Mouse (Mus musculus): Measurements from ENCODE around the gene Olfr10.
"Not testable (repeated sequence)": the region's sequence is repeated elsewhere in the genome, so short reads cannot be mapped to it uniquely, and the experiment has no call there.

Gene Olfr10

GRCm38 (mm10) chr11:49304441-49304840, at the start of gene Olfr10:
Olfr10 (plus strand) TSS chr11:49304741.
- DNase-seq = no peak

GRCm38 (mm10) chr11:49259296-49259695, 45.2 kb upstream of the Olfr10 start:
- no peak for DNase-seq

DNA sequence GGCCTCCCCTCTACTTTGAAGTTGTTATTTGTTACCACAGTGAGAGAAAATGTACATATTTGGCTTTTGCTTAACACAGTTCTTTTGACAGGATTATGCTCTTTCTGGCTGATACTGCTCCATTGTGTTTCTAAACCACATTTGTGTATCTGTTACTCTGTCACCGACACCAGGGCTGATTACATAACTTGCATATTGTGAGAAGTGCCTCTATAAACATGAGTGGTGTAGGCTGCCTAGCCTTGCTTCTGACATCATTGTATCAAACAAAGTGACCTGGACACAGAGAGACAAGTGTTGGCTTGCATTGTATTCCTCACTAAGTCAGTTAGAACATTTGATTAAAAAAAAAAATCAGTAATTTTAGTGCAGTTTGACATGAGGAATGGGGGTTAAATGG, 44.7 kb upstream of the Olfr10 start:
- no peak for DNase-seq

DNA sequence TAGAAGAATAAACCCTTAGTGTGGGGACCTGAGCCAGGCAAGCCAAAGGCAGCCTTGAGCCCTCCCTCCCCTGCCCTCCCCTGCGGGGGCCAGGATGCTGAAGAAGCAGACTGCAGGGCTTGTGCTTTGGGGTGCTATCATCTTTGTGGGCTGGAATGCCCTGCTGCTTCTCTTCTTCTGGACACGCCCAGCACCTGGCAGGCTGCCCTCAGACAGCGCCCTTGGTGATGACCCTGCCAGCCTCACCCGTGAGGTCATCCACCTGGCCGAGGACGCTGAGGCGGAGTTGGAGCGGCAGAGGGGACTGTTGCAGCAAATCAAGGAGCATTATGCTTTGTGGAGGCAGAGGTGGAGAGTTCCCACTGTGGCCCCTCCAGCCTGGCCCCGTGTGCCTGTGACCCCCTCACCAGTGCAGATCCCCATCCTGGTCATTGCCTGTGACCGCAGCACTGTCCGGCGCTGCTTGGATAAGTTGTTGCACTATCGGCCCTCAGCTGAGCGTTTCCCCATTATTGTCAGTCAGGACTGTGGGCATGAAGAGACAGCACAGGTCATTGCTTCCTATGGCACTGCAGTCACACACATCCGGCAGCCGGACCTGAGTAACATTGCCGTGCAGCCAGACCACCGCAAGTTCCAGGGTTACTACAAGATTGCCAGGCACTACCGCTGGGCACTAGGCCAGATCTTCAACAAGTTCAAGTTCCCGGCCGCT, 43.8 kb upstream of the Olfr10 start:
- DNase-seq = no peak

DNA sequence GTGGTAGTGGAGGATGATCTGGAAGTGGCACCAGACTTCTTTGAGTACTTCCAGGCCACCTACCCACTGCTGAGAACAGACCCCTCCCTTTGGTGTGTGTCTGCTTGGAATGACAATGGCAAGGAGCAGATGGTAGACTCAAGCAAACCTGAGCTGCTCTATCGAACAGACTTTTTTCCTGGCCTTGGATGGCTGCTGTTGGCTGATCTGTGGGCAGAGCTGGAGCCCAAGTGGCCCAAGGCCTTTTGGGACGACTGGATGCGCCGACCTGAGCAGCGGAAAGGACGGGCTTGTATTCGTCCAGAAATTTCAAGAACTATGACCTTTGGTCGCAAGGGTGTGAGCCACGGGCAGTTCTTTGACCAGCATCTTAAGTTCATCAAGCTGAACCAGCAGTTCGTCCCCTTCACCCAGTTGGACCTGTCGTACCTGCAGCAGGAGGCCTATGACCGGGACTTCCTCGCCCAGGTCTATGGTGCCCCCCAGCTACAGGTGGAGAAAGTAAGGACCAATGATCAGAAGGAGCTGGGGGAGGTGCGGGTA, 43.2 kb upstream of the Olfr10 start:
- no peak for DNase-seq

GRCm38 (mm10) chr11:49262286-49262685, 42.3 kb upstream of the Olfr10 start:
- no peak for DNase-seq

- no peak for DNase-seq
Measured at GRCm38 (mm10) chr11:49263149-49263548, 41.4 kb upstream of the Olfr10 start.

- no peak for DNase-seq
Measured at GRCm38 (mm10) chr11:49264081-49264480, 40.5 kb upstream of the Olfr10 start.

GRCm38 (mm10) chr11:49264622-49265021, 39.9 kb upstream of the Olfr10 start:
- no peak for DNase-seq

GRCm38 (mm10) chr11:49265101-49265500, 39.4 kb upstream of the Olfr10 start:
- no peak for DNase-seq

DNA sequence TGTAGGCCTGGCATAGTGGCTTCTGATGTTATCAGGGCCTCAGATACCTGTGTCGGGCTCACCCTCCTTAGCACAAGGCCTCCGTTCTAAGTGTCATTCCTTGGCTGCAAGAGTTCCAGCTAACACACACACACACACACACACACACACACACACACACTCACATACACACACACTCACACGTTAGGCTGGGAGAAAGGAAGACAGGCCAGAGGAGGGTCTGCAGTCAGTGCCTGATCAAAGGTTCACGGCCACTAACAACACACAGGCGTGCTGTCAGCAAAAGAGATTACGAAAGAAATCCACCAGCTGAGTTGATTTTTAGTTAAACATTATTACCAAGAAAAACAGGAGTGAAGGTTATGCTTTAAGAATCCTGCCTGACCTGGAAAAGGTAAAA, 37.9 kb upstream of the Olfr10 start:
- DNase-seq = no peak

GRCm38 (mm10) chr11:49267316-49267715, 37.2 kb upstream of the Olfr10 start:
- no peak for DNase-seq

- DNase-seq = no peak
Measured at GRCm38 (mm10) chr11:49267970-49268579, 36.5 kb upstream of the Olfr10 start.

DNA sequence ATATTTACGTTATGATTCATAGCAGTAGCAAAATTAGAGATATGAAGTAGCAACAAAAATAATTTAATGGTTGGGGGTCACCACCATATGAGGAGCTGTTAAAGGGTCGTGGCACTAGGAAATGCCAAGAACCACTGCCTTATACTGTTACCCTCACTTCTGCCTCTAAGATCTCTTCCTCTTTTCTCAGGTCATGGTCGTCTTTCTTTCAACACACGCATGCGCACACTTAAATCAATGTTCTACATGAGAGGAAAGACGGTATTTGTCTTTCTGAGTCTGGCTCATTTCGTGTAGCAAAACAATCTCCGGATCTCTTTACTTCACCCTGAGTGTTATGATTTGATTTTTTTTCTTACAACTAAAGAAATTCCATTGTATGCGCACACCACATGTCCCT, 34.8 kb upstream of the Olfr10 start:
- no peak for DNase-seq

- no peak for DNase-seq
Measured at GRCm38 (mm10) chr11:49270368-49270767, 34.2 kb upstream of the Olfr10 start.

GRCm38 (mm10) chr11:49271334-49271733, 33.2 kb upstream of the Olfr10 start:
- no peak for DNase-seq

GRCm38 (mm10) chr11:49273834-49274519, 30.6 kb upstream of the Olfr10 start:
- DNase-seq = no peak

GRCm38 (mm10) chr11:49278222-49278621, 26.3 kb upstream of the Olfr10 start, which contains the start of gene Olfr1393:
Olfr1393 (plus strand) TSS chr11:49278304.
- no peak for DNase-seq

GRCm38 (mm10) chr11:49284982-49285381, 19.6 kb upstream of the Olfr10 start, which contains the start of gene Olfr1392:
Olfr1392 (plus strand) TSS chr11:49285282.
- not testable (repeated sequence) for DNase-seq

- no peak for DNase-seq
Measured at GRCm38 (mm10) chr11:49287251-49287650, 17.3 kb upstream of the Olfr10 start.

DNA sequence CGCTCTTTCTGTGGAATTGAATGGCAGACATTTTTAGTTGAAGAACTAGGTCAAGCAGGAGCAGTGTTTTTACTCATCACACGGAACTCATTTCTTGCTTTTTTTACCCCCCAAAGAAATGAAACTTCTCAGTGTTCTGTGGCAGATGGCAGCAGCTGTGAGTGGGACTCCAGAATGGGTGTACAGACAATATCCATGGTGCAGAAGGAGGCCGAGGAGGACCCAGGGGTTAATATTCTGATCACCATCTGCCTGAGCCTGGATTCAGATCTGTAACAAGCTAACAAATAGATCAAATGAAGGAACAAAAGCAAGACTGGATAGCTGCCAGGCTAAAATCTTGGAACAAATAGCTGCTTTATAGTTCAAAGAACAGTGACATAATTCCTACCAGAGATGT, 11.8 kb upstream of the Olfr10 start:
- DNase-seq = no peak

- DNase-seq = not testable (repeated sequence)
Measured at GRCm38 (mm10) chr11:49308547-49308946, 4.0 kb downstream of the Olfr10 start.

DNA sequence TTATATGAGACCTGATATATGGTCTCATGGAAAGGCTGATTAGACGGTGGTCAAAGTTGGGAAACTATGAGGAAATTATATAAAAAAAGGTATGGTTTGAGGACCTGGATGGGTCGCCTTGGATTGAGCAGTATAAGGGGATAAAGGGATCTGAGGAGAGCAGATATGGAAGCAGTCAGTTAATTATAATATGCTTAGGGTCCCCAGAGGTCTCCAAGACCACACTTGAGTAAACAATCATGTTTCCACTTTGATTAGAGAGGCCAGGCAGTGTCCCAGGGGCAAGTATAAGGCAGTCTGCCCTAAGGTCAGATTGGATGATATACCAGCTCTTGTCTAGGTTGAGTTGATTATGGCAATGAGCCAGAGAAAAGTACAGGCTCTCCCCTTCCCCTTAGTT, 17.9 kb downstream of the Olfr10 start, which contains the start of gene Olfr1391:
Olfr1391 (plus strand) TSS at position 301 of the 400 bp plus-strand sequence.
- DNase-seq = no peak

GRCm38 (mm10) chr11:49326726-49327125, 22.2 kb downstream of the Olfr10 start:
- no peak for DNase-seq
